Mouse (Mus musculus) E14TG2a.4 (cell line): ENCODE measurements around the gene Dnajb14.

ENCODE experiments used
- CTCF ChIP-seq: conservative IDR thresholded peaks from 2 replicates; pipeline ENCODE4 v1.5.1; 2014; ENCODE audit warnings: low read length
- NANOG ChIP-seq: IDR thresholded peaks from 2 replicates; pipeline ENCODE4 v1.6.1; 2014; ENCODE audit warnings: borderline replicate concordance, low read length, mixed read lengths

- TF ChIP-seq CTCF (no peak), NANOG (no peak)
These were observed 23.6 kb downstream of the Dnajb14 start for GRCm38 (mm10) chr3:137891089-137891488.
